Comparison of ENCODE assay signal across 7 mouse cellular contexts in genomic region chr3:96596228-96596707, GRCm38 (mm10). TPM values are rescaled to one million over a fixed set of nuclear protein-coding genes. Genes with fewer than 3 reads are reported as not detected.
DNase-seq lines count a peak whose midpoint lies in the region; ATAC-seq and TF ChIP-seq lines count a peak whose summit lies in the region.

Gene Ankrd34a (plus strand): TSS chr3:96596636.

- peak within 1 kb of the TSS; percentile 37 for H3K9ac ChIP-seq in MEL (ENCODE audit: control insufficient read depth, low read depth, low read length, poor library complexity, severe bottlenecking)
- peak within 1 kb of the TSS; percentile 78 for H3K9ac ChIP-seq in hindbrain, embryonic 12.5 days
- H3K9ac ChIP-seq in midbrain, embryonic 12.5 days (replicated peaks): peak within 1 kb of the TSS; percentile 58

- peaks cover 9 to 10% of the 10 kb centered on the region in 2 experiments; a peak in 3 of 4 replicates for H3K4me1 ChIP-seq in MEL (ENCODE audit: control insufficient read depth in 1 of 2, insufficient read depth in 2 of 2, low read length in 2 of 2)
- peaks cover 52% of the 10 kb centered on the region for H3K4me1 ChIP-seq in hindbrain, embryonic 12.5 days
- H3K4me1 ChIP-seq in midbrain, embryonic 12.5 days: peaks cover 55% of the 10 kb centered on the region

- no peak for TF ChIP-seq EP300 in MEL (IDR thresholded peaks at IDR 0.05; ENCODE audit: low read depth in 1 of 2, low read length in 2 of 2)

- H3K79me2 ChIP-seq in MEL (ENCODE audit: control insufficient read depth, insufficient read depth, low read length, poor library complexity): peaks cover 3% of the 10 kb centered on the region; the same call in 1 of the 2 replicates

- TF ChIP-seq POLR2A in MEL (IDR thresholded peaks at IDR 0.05; ENCODE audit: control insufficient read depth in 1 of 2, insufficient read depth in 1 of 2, low read depth in 1 of 2, low read length in 2 of 2, poor library complexity in 1 of 2): no peak
- no peak for TF ChIP-seq POLR2A in brain, embryonic 14.5 days (IDR thresholded peaks at IDR 0.05; ENCODE audit: borderline replicate concordance, extremely low read depth, insufficient read depth, insufficient read length, poor library complexity, severe bottlenecking)

- intact Hi-C loops in left cerebral cortex, adult 2 months (cut with DNase I): loop anchor here (5.0 kb wide), 1 partner anchor 319 kb away; no protein-coding TSS in a partner anchor

- no peak for TF ChIP-seq RAD21 in MEL (IDR thresholded peaks at IDR 0.05; ENCODE audit: low read depth, low read length)

- H3K27me3 ChIP-seq in MEL (ENCODE audit: control insufficient read depth in 1 of 2, insufficient read depth in 2 of 2, low read length in 2 of 2): no peaks in the 10 kb centered on the region
- peaks cover 32% of the 10 kb centered on the region for H3K27me3 ChIP-seq in hindbrain, embryonic 12.5 days
- peaks cover 37% of the 10 kb centered on the region for H3K27me3 ChIP-seq in midbrain, embryonic 12.5 days

- H3K9me3 ChIP-seq in MEL (replicated peaks; ENCODE audit: insufficient read depth, low read length): no peaks in the 10 kb centered on the region
- H3K9me3 ChIP-seq in hindbrain, embryonic 12.5 days (replicated peaks): no peaks in the 10 kb centered on the region
- no peaks in the 10 kb centered on the region for H3K9me3 ChIP-seq in midbrain, embryonic 12.5 days

- peaks cover 0 to 10% of the 10 kb centered on the region in 2 experiments; a peak in 2 of 4 replicates for H3K36me3 ChIP-seq in MEL (ENCODE audit: control insufficient read depth in 1 of 2, insufficient read depth in 2 of 2, low read length in 2 of 2)
- H3K36me3 ChIP-seq in hindbrain, embryonic 12.5 days: no peaks in the 10 kb centered on the region
- H3K36me3 ChIP-seq in midbrain, embryonic 12.5 days: no peaks in the 10 kb centered on the region

- peak within 1 kb of the TSS; percentile 38 to 45 for H3K4me3 ChIP-seq in MEL (ENCODE audit: control insufficient read depth in 1 of 2, insufficient read depth in 1 of 2, low read depth in 2 of 2, low read length in 2 of 2)
- H3K4me3 ChIP-seq in hindbrain, embryonic 12.5 days: peak within 1 kb of the TSS; percentile 52
- H3K4me3 ChIP-seq in left cerebral cortex, adult 2 months: peak within 1 kb of the TSS; percentile 77
- H3K4me3 ChIP-seq in midbrain, embryonic 12.5 days: peak within 1 kb of the TSS; percentile 49

- no peak for TF ChIP-seq CTCF in MEL (IDR thresholded peaks at IDR 0.05 in 2 of 3, conservative IDR thresholded peaks at IDR 0.05 in 1 of 3; ENCODE audit: control insufficient read depth in 1 of 3, insufficient read depth in 1 of 3, low read depth in 2 of 3, low read length in 3 of 3, poor library complexity in 1 of 3, severe bottlenecking in 1 of 3)
- TF ChIP-seq CTCF in brain, embryonic 14.5 days (IDR thresholded peaks at IDR 0.05; ENCODE audit: borderline replicate concordance, extremely low read depth, insufficient read depth, insufficient read length): no peak
- TF ChIP-seq CTCF in left cerebral cortex, adult 2 months (IDR thresholded peaks at IDR 0.05): no peak

- no peak within 1 kb of the TSS for H3K27ac ChIP-seq in MEL (ENCODE audit: control insufficient read depth, low read depth, low read length)
- peak within 1 kb of the TSS; percentile 79 for H3K27ac ChIP-seq in hindbrain, embryonic 12.5 days
- H3K27ac ChIP-seq in left cerebral cortex, adult 2 months: peak within 1 kb of the TSS; percentile 96
- H3K27ac ChIP-seq in midbrain, embryonic 12.5 days (replicated peaks): peak within 1 kb of the TSS; percentile 47

- ATAC-seq in frontal cortex, adult (ENCODE audit: low TSS enrichment): peak; percentile 36
- ATAC-seq in hindbrain, embryonic 12.5 days (ENCODE audit: low FRiP score): no peak
- no peak for ATAC-seq in midbrain, embryonic 12.5 days (ENCODE audit: low FRiP score, low read depth)

- peak within 1 kb of the TSS; percentile 94 for H3K4me2 ChIP-seq in hindbrain, embryonic 12.5 days (replicated peaks)
- peak within 1 kb of the TSS; percentile 77 for H3K4me2 ChIP-seq in midbrain, embryonic 12.5 days (replicated peaks)

- DNase-seq in MEL (ENCODE audit: low read depth, low spot score): no peak
- peak; percentile 71 for DNase-seq in brain, embryonic 14.5 days (ENCODE audit: low read depth)
- peak; percentile 81 to 84 for DNase-seq in left cerebral cortex, adult 2 months (ENCODE audit: extremely low spot score in 1 of 2, low spot score in 2 of 2)
- DNase-seq in urinary bladder, postnatal 25 days (ENCODE audit: low spot score): no peak

- WGBS in hindbrain, embryonic 12.5 days: 2% methylated on average over 20 of the region's 23 CpGs
- under 1% methylated on average over 19 of the region's 23 CpGs for WGBS in midbrain, embryonic 12.5 days

TF ChIP-seq in MEL, 35 proteins besides CTCF, POLR2A, EP300 and RAD21:
- peak; percentile 71; the same call in 1 of the 2 replicates for TF ChIP-seq MEF2A (IDR thresholded peaks at IDR 0.05; ENCODE audit: extremely low read depth, insufficient replicate concordance, low read depth, low read length, poor library complexity, severe bottlenecking)
- TF ChIP-seq USF1 (IDR thresholded peaks at IDR 0.05; ENCODE audit: low read depth, low read length): no peak
- 0 out of 2 replicates have a peak, but pooled peaks have one; percentile 29 for TF ChIP-seq ZMIZ1 (IDR thresholded peaks at IDR 0.05; ENCODE audit: low read depth, low read length)
- no peak for TF ChIP-seq E2F4 (IDR thresholded peaks at IDR 0.05; ENCODE audit: borderline replicate concordance, low read depth, low read length)
TF ChIP-seq in MEL: peak in this region for 2.

RNA-seq across cellular contexts. Expression of gene Ankrd34a, which starts in this region (rescaled TPM):
- total RNA-seq in MEL (2012; rRNA removed): 0.15 and 0.16 TPM in 2 replicates
- polyA plus RNA-seq in MEL (2012; ENCODE audit: insufficient read depth in 1 of 2, insufficient read length in 2 of 2, low read depth in 1 of 2, low replicate concordance in 2 of 2, missing spikeins in 1 of 2): under 1 TPM in 1 of 2 experiments, not detected in 1; 0.78 TPM
- 9.5 and 12.4 TPM in 2 replicates for polyA plus RNA-seq in brain, embryonic 14.5 days (2012; rRNA removed)
- polyA plus RNA-seq in hindbrain, embryonic 12.5 days (2016; fragmentation: Nextera tagmentation; extraction: Ambion mirVana): 4.6 and 5.1 TPM in 2 replicates
- total RNA-seq in left cerebral cortex, adult 2 months (2021): 10 to 100 TPM; 66.8 to 70.3 TPM
- polyA plus RNA-seq in midbrain, embryonic 12.5 days (2016; fragmentation: Nextera tagmentation; extraction: Ambion mirVana): 2.6 and 2.7 TPM in 2 replicates

Comparison
In these comparisons a context has a peak if more than half of its experiments do, and no peak if none do; other contexts are left out.
1. RNA of gene Ankrd34a (total RNA-seq): 66.8 to 70.3 TPM in left cerebral cortex, adult 2 months; 0.15 to 0.16 TPM in MEL; every median in the first group is over 10 times any median in the second.
2. DNase-seq: peak in brain, embryonic 14.5 days (single experiment) and left cerebral cortex, adult 2 months (2 of 2); none in MEL (single experiment) and urinary bladder, postnatal 25 days (single experiment).
3. Peak in every context shown above with its lines, with median percentiles within 50 percentile points of each other: H3K4me3 ChIP-seq and H3K9ac ChIP-seq.